Mouse (Mus musculus): ENCODE results near the gene Tmprss9.

DNA sequence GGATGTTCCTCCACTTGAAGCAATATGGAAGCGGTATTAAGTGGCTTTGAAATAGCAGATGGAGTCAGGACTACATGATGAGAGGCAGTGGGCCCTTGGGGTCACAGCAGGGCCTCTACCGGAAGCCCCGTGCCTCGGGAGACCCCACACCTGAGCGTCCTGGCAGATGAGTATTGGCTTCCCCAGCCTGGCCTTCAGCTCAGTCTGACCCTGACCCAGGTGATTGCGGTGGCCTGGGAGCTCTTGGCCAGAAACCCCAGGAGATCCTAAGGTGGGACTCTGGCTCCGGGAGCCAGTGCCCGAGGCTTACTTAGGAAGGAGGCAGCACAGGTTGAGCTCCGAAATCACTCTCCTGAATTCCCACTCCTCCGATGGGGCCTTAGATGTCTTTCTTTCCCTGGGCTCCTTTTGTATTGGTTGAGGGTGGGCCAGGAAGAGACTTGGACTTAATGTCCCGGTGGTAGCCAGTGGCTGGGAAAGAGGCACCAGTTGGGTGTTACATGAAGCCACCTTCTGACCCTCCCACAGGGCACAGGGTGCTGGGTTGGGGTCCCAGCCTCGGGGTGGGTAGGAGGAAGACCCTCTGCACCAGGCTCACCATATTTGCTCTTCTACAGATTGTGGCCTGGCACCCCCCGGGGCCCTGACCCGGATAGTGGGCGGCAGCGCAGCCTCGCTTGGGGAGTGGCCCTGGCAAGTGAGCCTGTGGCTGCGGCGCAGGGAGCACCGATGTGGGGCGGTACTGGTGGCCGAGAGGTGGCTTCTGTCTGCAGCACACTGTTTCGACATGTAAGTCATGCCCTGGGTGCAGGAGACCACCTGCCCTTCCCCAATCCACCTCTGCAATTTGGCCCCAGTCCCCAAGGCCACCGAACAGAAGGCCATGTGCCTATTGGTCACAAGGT is 25.2 kb downstream of the Tmprss9 start:
- TF ChIP-seq EP300 (IDR thresholded peaks at IDR 0.05; ENCODE audit: low read length) (no peak), UBTF (IDR thresholded peaks at IDR 0.05; ENCODE audit: low read depth, low read length) (no peak), CTCF (conservative IDR thresholded peaks at IDR 0.05 in 1 of 2, IDR thresholded peaks at IDR 0.05 in 1 of 2; ENCODE audit: low read depth in 2 of 2, low read length in 2 of 2) (no peak), MAZ (IDR thresholded peaks at IDR 0.05; ENCODE audit: low read depth, low read length) (no peak), NRF1 (IDR thresholded peaks at IDR 0.05; ENCODE audit: low read depth, low read length) (no peak), SIN3A (IDR thresholded peaks at IDR 0.05; ENCODE audit: low read length) (no peak), E2F4 (IDR thresholded peaks at IDR 0.05; ENCODE audit: insufficient replicate concordance, low read depth, low read length) (no peak), POLR2A (IDR thresholded peaks at IDR 0.05; ENCODE audit: low read depth, low read length) (no peak), ETS1 (conservative IDR thresholded peaks at IDR 0.05; ENCODE audit: low read depth, low read length) (no peak)

Data from CH12.LX (cell line).